Mouse (Mus musculus) adrenal gland, adult 18-20 months (tissue): ENCODE measurements at regions not wholly inside any gene's neighbourhood (a gene's known extent, or its start where the extent isn't known, plus 50 kb on each side); places are given as distances from the start of the nearest gene placed in this dataset.

Source experiments
- DNase-seq, 2 experiments: peaks; one replicate each; pipeline ENCODE4 v3.0.0; 2021 to 2022; ENCODE audit warnings: low spot score in 2 of 2

DNA sequence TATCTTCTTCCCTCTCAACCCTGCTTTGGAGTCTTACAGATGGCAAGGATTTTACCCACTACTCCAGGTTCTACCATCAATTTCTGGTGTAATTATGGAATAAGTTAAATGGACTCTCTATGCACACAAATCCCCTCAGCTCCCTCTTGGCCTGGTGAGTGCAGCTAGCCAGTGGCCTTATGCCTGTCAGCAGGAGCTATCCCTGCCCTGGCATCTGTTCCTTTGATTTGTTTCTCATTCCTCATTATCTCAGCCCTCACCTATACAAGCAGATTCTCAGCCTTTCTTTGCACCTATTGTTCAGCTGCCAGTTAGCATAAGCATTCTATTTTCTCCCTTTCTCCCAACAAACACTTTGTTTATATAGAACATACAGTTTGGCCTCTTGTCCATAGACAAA, 150.3 kb downstream of the Rnf152 start:
- no peak for DNase-seq

DNA sequence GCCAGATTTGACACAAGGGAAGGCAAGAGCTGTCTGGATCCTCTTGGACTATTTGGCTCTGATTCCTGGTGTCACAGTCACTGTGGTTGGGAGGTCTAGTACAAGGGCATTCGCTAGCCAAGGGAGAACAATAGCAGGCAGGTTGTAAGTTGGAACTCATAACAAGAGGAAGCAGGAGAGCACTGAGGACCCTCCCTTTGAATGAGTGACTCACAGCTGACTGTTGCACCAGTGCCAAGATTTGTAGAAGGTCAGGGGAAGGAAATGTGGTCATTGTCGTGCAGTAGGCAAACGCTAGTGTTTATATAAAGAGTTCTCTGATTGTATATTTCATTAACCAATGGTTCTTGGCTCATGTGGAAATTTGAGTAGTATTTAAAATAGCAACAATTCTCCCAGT, 157.2 kb downstream of the Rnf152 start:
- DNase-seq = no peak

DNA sequence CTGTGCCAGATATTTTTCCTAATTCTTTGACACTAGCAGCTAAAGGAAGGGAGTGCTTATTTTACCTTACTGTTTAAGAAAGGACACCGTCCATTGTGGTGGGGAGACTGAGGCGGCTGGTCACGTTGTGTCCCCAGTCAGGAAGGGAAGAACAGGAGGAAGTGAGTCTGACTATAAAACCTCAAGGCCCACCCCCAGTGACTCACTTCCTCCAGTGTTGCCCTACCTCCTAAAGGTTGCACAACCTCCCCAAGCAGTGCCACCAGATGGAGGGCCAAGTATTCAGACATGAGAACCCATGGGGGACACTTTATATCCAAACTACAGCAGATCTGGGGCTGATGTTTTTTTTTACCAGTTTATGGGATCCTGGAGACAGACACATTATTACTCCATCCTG, 165.4 kb downstream of the Rnf152 start:
- no peak for DNase-seq

DNA sequence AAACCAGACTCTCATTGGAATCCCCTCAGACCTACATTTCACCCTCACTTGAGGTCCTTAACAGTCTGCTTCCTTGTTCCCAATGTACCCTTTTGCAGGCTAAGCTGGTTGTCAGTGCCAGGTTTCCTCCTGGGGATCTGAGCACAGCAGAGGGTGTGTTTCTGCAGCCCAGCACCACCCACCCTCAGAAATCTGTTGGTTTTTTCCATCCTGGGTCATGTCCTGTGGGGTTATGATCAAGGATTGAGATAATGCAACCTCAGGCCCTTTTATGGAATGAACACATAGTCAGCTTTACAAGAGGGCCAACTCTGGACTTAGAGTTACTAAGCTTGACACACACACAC, 167.6 kb downstream of the Rnf152 start:
- DNase-seq = no peak

DNA sequence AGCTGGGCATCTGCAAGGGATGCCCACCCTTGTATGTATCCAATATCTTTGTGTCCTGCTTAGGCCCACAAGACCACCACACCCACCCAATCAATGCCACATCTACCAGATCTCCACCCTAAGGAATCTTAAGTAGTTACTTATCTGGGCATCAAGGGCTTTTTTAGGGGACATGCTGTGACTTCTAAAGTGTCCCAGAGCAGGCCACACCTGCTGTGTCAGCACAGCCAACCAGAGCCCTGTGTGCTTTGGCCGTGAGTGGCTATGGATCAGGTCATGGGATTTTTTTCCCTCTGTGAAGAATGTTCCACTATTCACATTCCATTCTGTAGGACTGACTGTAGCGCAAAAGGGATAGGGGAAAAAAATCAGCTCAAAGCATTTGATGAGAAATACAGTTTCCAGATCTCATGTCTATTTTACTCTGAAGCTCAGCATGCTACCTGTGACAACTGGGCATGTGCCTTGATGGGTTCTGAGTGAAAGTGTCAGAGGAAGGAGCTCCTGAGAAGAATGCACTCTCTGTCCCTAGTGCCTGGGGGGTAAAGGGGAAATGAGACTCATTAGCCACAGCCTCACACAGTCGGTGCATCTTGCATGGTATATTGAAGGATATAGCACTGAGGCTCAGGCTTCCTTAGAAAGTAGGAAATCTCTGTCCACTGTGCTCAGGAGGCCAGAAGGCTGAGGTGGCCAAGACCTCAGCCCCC, 168.1 kb downstream of the Rnf152 start:
- no peak for DNase-seq

DNA sequence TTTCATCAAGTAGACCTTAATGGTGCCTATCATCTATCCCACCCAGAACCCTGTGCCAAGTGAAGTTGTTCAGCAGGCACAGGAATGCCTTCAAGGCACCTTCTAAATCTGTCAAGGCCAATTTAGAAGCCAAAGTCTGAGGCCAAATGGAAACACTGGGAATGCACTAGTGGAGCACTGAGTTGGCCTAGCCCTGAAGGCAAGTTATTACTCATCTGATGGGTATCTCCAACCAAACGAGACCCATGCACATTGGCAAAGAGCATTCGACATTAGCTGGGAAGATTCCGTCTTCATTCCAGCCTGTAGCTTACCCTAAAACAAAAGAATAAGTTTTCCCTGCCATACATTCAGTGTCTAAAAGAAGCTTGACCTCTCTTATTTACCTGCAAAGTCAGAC, 172.0 kb downstream of the Rnf152 start:
- no peak for DNase-seq

DNA sequence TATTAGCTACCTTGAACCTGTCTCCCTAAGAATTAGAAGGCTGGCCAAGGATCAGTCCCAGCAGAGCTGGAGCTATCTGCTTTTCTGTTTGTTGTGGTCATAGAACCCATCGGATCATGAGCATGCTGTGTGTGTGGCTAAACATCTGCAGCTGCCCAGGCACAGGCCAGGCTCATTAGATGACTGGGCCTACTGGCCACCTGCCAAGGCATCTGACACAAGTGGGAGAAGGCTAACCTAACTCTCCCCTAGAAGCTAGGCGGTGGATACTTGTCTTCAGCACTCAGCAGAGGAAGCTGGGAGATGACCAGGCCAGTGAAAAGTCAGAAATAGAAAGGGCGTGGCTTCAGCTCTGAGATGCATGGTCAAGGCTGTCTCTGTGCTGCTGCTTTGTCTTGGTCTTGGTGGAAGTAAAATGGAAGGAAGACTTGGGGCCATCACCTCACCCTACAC, 177.1 kb downstream of the Rnf152 start:
- peak; percentile 6 to 29 for DNase-seq

DNA sequence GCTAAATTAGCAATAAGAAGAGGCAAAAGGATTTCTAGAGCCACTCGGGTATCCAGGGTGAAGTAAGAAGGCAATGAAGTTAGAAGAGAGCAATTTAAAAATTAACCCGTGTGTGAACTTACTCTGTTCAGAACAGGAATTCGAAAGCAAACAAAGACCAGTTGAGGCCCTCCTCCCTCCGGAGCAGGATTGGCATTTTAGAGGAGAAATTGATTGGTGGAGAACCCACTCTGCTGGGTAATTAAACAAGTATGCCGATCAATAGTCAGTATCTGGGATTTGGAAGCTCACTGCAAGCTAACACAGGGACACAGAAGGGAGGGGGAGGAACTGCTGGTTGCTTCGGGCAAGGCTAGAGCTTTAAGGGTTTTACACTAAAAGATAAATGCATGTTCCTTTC, 177.7 kb downstream of the Rnf152 start:
- no peak for DNase-seq

DNA sequence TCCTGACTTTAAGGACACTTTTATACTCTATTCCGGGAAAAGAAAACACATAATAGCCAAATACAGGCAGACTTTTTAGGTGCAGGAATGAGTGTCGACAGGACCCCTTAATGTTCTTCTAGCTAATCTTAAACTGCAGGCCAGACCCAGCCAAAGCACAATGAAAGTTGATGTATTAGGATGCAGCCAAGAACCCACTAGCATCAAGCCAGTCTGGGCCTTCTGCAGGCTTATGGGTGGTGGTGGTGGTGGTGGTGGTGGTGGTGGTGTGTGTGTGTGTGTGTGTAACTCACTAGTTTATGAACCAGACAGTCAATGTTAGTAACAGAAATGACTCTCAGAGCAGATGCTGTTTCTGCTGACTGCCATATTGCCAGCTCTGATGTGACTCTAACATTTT, 178.6 kb downstream of the Rnf152 start:
- DNase-seq = no peak

DNA sequence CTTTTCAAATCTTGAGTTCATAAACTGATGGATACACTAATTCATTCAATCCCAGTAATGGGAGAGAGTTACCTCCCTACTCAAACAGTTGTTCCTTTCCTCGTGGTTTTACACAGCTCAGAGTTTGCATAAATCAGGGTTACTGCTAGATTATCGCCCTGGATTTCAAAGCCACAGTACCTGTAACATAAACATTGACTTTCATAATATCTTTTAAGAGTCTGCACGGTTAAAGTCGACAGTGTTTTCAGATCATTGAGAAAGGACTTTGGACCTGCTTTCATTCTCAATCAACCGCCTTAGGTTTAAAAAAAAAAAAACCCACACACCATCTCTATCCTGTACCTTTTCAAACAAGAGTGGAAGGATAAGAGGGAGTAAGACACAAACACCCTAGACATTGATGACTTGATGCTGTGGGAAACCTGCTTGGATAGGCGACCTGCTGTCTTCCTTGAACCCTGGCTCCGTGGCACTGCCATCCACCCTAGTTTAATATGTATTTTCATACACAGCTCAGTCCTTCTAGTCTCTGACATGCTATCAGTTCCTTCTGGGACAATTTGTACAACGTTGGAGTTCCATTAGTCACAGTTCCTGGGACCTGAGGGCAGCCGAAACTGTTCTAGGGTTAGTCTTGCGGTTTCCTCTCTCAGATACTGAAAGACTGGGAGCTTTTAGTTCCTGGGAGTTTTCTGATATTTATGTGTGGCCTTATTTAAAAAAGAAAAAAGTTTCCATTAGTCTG, 179.3 kb downstream of the Rnf152 start:
- DNase-seq = no peak

DNA sequence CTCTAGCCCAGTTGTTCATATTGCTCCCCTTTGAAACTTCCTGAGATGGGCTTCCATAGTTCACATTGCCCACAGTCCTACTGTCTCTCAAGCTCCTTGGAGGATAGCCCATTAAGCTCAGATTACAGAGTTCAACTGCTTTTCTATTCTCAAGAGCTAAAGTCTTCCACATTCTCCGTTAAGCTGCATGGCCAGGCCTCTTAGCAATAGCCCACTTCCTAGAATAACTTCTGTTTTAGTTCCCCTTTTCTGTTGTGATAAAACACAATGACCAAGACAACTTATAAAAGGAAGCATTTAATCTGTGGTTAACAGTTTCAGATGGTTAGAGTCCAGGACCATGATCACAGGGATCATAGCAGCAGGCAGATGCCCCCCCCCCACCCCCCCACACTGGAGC, 185.5 kb downstream of the Rnf152 start:
- DNase-seq = no peak

DNA sequence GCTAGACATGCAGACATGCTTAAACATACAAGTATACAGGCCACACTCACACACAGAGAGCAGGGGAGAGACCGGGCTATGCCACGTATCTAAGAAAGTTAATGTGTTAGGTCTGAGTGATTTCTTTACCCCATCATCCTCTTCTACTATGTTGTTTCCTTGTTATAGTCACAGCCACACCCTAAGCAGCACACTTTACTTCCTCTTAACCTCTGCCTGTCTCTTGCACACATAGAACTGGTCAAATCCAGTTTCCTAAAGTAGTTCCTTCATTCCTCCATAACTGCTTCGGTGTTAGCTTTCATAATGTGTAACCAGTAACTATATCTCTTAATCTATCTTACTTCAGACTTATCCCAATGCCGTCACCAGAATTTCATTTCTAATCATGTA, 186.4 kb downstream of the Rnf152 start:
- no peak for DNase-seq

DNA sequence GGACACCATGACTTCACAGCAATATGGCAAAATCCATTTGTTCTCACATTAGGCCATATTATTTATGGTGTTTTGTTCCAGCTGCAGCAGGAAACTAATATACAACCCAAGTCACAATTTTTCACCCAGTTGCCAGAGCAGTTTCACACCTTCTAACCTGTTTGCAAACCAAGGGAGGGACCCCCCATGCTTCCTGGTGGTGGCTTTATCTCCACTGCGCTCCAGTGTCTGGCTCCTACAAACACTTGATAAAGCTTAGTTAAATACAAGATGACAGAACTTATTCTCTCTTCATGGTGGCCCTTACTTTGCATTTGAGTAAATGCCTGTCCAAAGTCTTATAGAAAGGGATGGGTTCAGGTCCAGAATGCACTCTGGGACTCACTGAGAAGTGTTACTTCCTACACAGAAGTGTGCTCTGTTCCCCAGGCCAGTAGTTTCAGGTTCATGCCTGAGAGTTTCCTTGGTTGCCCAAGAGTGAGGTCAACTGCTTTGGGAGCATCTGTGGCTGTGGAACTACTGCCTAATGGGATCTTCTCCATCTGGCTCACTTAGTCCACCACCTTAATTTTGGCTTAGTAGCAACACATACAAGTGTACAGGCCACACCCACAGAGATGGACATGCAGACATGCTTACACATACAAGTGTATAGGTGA, 186.9 kb downstream of the Rnf152 start:
- DNase-seq = no peak

DNA sequence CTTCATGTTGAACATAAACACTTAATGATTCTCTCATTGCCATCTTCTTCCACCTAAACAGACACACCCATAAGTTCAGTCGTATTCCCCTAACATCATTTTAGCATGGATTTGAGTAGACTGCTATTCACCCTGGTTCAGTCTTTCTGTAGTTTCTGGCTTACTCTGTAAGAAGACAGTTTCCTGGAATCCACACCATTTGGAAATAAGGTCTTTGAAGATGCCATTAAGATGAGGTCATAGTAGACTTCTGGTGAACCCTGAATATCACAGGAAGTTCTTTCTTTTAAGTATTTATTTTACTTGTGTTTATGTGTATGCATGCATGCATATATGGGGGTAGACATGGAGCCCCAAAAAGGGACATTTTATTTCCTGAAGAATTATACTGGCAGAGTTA, 187.7 kb downstream of the Rnf152 start:
- no peak for DNase-seq

DNA sequence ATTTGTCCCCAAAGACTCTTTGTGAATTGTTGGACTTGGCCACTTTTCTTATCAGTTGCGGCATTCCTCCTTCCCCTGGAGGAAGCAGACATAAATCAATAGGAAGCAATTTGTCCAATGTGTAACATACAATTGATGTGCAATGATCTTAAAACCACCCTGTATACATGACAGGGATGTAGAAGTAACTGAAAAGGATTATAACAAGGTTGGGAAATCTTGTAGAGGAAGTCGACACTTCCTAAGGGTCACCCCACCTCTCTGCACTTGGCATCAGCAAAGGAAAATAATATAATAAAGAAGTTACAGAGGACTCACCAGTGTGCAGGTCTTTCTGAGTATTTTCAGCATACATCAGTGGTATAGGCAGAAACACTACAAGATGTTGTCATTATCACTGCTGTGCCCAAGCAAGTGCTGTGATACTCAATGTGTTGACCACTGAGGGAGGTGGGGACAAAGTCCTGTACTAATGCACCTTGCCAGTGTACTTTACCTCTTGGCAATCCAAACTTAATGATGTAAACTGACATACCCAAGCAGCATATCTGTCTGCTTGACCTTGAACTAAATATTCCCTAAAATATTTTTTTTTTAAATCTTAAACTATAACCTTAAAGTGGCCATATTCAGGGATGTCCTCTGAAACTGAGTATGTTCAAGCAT, 198.9 kb downstream of the Rnf152 start:
- DNase-seq = no peak

DNA sequence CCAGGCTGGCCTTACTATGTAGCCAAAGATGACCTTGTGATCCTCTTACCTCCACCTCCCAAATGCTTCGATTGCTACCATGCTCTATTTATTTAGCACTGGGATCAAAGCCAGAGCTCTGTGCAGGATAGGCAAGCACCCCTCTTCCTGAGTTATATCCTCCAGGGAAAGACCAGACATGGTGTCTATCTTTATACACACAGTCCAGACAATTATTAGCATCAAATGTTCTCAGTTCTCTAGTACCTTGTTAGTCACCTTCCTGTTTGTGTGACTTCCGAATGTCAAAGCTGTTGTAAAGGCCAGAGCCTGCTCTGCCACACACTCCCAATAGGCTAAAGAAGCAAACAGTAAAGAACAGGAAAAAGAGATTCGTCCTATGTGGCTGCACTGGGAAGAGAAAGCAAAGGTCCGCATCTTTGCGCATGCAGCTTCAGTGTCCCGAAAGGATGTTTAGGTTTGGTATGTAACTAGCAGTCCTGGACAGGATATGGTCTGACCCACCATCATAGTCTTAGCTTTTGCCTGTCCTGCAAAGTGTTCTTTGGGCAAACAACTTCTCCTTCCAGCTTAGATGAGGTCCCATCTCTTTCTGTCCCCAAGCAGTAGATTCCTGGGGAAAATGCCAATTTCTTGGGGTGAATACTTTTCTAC, 204.2 kb downstream of the Rnf152 start:
- DNase-seq = no peak

DNA sequence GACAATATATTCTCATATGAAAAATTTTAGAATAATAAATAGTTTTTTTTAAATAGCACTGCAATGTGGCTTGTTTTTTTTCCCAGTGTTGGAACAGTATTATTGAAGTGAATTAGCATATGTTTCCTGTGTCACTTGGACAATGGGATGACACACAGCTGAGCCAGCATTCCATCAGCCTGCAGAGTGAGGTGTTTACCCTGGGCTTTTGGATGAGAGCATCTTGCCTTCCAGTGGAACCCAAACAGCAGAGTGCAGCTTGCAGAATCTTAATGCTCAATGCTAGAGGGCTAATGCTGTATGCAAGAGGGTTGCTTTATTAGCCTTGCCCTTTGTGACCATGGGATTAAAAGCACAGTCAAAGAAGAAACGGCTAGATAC, 205.1 kb downstream of the Rnf152 start:
- no peak for DNase-seq

DNA sequence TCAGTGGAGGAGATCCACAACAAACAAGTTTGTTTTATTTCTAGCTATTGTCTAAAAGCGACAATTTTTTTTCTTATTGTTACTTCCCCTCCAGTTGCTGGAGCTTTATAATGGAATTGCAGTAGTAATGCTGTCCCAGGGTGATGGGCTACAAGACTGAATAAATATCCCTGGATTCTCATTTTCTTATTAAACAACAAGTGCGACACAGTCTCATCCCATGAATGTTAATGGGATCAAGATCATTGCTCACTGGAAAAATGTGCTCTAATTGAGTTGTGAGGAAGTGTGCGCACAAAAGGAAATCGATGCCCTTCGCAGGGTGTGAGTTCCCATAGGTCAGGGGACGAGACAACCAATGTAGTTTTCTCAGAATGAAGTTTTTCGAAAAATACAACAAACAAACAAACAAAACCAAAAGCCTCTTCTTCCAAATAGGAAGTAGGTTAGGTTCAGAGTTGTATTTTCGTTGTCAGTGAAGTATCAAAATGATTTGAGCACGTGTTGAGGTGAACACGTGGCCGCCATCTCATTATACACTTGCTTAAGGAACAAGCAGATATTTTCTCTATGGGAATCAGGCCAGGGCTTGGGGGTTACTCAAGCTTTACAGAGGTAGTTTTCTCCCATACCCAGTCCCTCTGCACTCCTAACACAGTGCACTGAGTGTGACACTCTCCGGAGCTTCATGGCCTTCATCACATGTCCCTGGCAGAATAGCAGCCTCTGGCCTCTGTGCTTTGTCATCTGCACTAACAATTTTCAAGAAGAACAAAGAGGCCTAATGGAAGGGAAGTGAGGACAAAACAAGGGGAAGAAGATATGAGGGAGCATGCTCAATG, 205.7 kb downstream of the Rnf152 start:
- DNase-seq = no peak

DNA sequence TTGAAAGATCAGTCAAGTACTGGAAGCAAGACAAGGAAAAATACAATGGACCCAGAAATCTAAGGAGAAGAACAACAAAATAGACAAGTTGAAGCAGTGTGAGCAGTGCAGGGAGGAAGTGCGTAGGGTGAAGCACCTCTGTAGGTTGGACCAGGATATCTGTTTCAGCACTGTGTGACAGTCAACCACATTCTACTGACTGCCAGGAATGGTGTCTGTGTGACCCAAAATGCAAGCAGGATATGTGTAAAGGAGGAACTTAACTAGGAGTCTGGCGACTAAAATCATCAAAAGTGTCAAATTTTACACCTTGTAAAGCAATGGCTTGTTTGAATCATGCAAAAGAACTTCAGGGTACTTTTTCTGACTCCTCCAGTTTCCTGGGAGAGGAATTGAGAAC, 207.7 kb downstream of the Rnf152 start:
- DNase-seq = no peak

DNA sequence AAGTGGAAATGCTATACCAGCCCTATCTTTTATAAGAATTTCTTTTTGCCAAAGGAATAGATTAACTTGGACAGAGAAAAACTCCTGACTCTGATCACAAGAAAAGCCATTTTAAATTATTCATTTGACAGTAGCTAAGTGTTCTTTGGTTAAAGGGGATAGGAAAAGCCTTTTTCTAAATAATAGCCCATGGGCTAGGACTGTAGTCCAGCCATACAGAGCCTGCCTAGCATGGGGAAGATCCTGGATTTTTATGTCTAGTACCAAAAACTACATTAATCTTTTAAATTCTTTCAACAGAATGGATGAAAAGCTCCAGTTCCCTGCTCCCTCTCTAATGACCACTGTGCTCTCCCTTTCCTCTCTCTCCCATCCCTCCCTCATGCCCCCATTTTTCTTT, 208.5 kb downstream of the Rnf152 start:
- no peak for DNase-seq

DNA sequence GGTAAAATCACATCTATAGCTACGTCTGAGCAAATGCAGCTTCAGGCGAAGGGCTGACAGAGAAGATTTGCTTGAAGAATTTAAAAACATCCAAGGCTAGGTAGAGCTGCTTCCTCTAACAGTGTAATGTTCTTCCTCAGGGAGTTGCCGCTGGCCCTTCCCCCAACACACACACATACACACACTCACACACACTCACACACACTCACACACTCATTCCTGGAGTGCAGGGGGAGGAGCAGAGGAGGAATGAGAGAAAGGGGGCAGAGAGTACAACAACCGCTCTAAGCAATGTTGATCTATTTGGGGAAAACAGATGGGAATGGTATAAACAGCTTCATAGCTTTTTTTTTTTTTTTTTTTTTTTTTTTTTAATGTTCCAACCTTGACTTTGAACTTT, 232.6 kb downstream of the Rnf152 start:
- no peak for DNase-seq
